Mouse (Mus musculus): ENCODE data around the gene Kcnab2. TPM values are rescaled to one million over a fixed set of nuclear protein-coding genes. Genes with fewer than 3 reads are reported as not detected.

Gene Kcnab2
- total RNA-seq (2021) (1 to 10 TPM; 2.3 to 3.5 TPM), polyA plus RNA-seq (2012; rRNA removed) (1.6 and 2.1 TPM in 2 replicates)
- long read RNA-seq = 0 reads

DNA sequence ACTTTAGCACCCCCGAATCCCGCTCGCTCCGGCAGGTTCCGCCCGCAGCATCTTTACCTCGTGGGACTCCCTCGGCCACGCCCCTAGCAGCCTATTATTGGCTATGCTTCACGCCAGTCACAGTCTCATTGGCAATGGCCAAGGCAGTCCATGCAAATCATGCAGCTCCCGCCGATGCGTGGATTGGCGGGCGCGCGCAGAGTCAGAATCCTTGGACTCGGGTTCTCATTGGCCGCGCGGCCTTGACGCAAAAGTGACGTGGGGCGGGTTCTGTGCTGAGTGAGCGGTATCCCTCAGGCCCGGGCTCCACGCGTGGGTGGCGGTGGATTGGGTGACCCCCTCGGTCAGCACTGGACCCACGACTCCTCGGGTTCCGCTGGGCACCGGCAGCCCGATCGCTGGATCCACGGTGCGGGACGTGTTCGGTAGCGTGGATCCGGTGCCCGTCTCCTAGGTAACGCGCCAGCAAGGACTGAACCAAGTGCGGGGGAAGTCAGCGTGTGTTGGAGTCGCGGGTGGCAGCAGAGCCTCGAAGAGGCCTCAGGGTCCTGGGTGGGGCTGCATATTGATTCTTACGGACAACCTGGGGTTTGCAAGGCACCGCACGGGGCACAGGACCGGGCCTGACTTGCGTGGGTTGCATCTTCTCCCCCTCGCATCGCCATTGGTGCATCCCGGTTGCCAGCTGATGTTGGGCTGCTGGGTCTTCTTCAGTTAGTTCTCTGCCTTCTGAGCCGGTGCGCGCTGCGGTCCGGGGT is at the start of gene Kcnab2:
Gene Kcnab2 (minus strand): TSS at position 406 of the 758 bp plus-strand sequence.
- TF ChIP-seq CTCF (IDR thresholded peaks at IDR 0.05) = no peak
- TF ChIP-seq EP300 (IDR thresholded peaks at IDR 0.05; ENCODE audit: insufficient read depth, low read depth, low read length) = no peak
- TF ChIP-seq POLR2A (IDR thresholded peaks at IDR 0.05; ENCODE audit: insufficient read depth, low read depth, low read length) = peak; percentile 37
- peaks cover 4% of the 10 kb centered on the region; the same call in 1 of the 2 replicates for H3K4me1 ChIP-seq (ENCODE audit: control insufficient read depth, insufficient read depth, low read length)
- WGBS = under 1% methylated on average over 63 of the region's 63 CpGs
- H3K79me2 ChIP-seq (replicated peaks; ENCODE audit: control insufficient read depth, insufficient read depth, low read length) = no peaks in the 10 kb centered on the region
- H3K36me3 ChIP-seq (ENCODE audit: control insufficient read depth, insufficient read depth, low read length) = no peaks in the 10 kb centered on the region
- peak; percentile 99 for DNase-seq
- intact Hi-C loops (cut with DNase I) = loop anchor here (5.0 kb wide), 1 partner anchor 150 kb away; the partner anchor contains the start of gene Rpl22
- H3K27me3 ChIP-seq (ENCODE audit: control insufficient read depth, insufficient read depth, low read length) = no peaks in the 10 kb centered on the region
- H3K27ac ChIP-seq = peak within 1 kb of the TSS; percentile 77
- H3K4me3 ChIP-seq = peak within 1 kb of the TSS; percentile 84
- peak within 1 kb of the TSS; percentile 74 for H3K9ac ChIP-seq (ENCODE audit: low read depth, low read length)

DNA sequence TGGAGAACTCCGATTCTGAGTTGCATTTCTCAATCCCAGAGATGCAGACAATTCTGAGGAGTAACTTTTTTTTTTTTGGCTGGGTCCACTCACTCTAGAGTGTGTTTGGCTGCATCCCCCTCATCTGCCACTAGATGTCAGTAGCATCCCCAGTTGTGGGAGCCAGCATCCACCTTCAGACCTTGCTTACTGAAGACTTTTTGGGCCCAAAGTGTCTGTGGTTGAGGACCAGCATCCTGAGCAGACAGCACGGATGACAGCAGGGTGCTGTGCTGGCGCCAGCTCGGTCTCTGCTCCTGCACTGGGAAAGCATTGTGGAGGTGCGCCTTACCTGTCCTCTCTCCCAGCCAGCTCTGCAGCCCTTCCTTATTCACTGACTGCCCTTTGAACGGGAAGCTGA is 42.4 kb upstream of the Kcnab2 start:
- H3K9ac ChIP-seq (ENCODE audit: low read depth, low read length) = no peak overlapping the region
- no peak overlapping the region for H3K27ac ChIP-seq
- intact Hi-C loops (cut with DNase I) = no loop called here
- peak; percentile 18 to 61 for DNase-seq
- H3K79me2 ChIP-seq (replicated peaks; ENCODE audit: control insufficient read depth, insufficient read depth, low read length) = no peaks in the 10 kb centered on the region
- no peaks in the 10 kb centered on the region for H3K27me3 ChIP-seq (ENCODE audit: control insufficient read depth, insufficient read depth, low read length)
- WGBS = 28% methylated on average over 6 of the region's 6 CpGs
- no peak overlapping the region for H3K4me3 ChIP-seq
- H3K36me3 ChIP-seq (ENCODE audit: control insufficient read depth, insufficient read depth, low read length) = no peaks in the 10 kb centered on the region
- TF ChIP-seq CTCF (IDR thresholded peaks at IDR 0.05) (peak; percentile 88), EP300 (IDR thresholded peaks at IDR 0.05; ENCODE audit: insufficient read depth, low read depth, low read length) (no peak)
- no peaks in the 10 kb centered on the region for H3K4me1 ChIP-seq (ENCODE audit: control insufficient read depth, insufficient read depth, low read length)

DNA sequence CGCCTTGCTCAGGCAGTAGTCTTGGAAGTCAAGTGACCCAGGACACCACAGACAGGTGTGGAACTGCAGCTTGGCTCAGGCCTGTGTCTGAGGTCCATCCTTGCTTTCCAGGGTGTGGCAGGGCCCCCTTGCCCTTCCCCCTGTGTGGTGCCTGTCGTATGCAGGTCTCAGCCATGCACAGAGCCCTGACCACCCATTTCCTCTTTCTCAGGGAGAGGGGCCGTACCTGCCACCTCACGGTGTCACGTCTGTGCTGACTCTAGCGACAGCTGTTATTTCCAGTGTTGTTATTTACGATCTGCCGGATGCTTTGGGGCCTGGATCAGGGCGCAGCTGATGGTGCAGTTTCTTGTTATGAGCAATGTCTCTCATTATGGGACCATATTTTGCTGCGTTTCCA is 41.4 kb upstream of the Kcnab2 start:
- Histone ChIP-seq H3K79me2 (replicated peaks; ENCODE audit: control insufficient read depth, insufficient read depth, low read length) (no peaks in the 10 kb centered on the region), H3K27me3 (ENCODE audit: control insufficient read depth, insufficient read depth, low read length) (no peaks in the 10 kb centered on the region), H3K9ac (ENCODE audit: low read depth, low read length) (no peak overlapping the region), H3K27ac (no peak overlapping the region), H3K36me3 (ENCODE audit: control insufficient read depth, insufficient read depth, low read length) (no peaks in the 10 kb centered on the region), H3K4me1 (ENCODE audit: control insufficient read depth, insufficient read depth, low read length) (no peaks in the 10 kb centered on the region), H3K4me3 (no peak overlapping the region)
- intact Hi-C loops (cut with DNase I) = no loop called here
- DNase-seq = no peak
- no peak for TF ChIP-seq EP300 (IDR thresholded peaks at IDR 0.05; ENCODE audit: insufficient read depth, low read depth, low read length)
- WGBS = 76% methylated on average over 10 of the region's 10 CpGs

DNA sequence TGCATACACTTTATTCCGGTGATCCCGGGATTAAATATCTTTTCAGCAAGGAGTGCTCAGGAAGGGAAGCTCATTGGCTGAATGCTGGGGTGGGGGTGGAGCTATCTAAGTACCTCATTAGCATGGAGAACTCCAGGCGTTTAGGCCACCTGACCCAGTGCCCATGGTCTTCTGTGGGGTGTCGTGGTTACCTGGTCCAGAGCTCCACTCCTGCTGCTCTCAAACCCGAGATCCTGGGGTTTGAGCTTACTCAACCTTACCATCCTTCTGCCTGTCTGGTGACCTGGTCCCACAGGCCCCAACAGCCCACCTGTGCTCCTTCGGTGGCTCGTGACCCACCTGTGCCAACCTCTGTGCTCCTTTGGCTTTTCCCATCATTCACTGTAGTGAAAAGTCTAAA is 37.2 kb upstream of the Kcnab2 start:
- no peak for DNase-seq
- H3K4me1 ChIP-seq (ENCODE audit: control insufficient read depth, insufficient read depth, low read length) = no peaks in the 10 kb centered on the region
- TF ChIP-seq POLR2A (IDR thresholded peaks at IDR 0.05; ENCODE audit: insufficient read depth, low read depth, low read length) (no peak), CTCF (IDR thresholded peaks at IDR 0.05) (no peak), EP300 (IDR thresholded peaks at IDR 0.05; ENCODE audit: insufficient read depth, low read depth, low read length) (no peak)
- H3K27me3 ChIP-seq (ENCODE audit: control insufficient read depth, insufficient read depth, low read length) = no peaks in the 10 kb centered on the region
- no peak overlapping the region for H3K27ac ChIP-seq
- 63% methylated on average over 7 of the region's 7 CpGs for WGBS
- H3K9ac ChIP-seq (ENCODE audit: low read depth, low read length) = no peak overlapping the region
- intact Hi-C loops (cut with DNase I) = no loop called here
- H3K4me3 ChIP-seq = no peak overlapping the region
- H3K79me2 ChIP-seq (replicated peaks; ENCODE audit: control insufficient read depth, insufficient read depth, low read length) = no peaks in the 10 kb centered on the region
- no peaks in the 10 kb centered on the region for H3K36me3 ChIP-seq (ENCODE audit: control insufficient read depth, insufficient read depth, low read length)

DNA sequence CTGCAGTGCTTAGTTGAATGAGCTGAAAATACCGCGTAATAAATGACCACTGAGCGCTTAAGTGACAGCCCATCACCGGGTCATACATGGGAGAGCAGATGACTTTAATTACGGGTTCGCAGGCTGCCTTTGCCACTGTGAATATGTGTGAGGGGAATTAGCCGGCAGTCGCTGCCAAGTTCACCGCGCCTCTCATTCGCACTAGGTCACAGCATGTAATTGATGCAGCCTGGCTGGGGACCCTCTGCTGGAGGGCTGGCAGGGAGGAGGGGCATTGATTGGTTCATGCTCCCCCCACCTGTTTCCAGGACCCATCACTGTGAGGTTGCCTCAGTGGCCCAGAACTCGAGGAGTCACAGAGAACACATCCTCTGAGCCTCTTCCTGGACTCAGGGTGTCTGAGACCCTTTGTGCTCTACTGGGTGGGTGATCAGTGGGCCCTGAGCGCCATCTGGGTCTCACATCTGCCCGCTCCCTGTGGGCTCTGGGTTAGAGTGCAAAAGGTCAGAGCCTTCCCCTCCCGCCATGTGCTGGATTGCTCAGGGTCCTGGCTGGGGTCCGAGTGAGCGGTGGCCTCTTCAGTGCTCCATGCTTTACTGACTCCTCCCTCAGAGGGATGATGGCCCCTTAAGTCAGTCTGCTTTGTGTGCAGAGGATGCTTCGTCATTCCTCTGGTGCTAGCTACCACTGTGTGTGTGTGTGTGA is 34.7 kb upstream of the Kcnab2 start:
- Histone ChIP-seq H3K79me2 (replicated peaks; ENCODE audit: control insufficient read depth, insufficient read depth, low read length) (no peaks in the 10 kb centered on the region), H3K27me3 (ENCODE audit: control insufficient read depth, insufficient read depth, low read length) (no peaks in the 10 kb centered on the region), H3K36me3 (ENCODE audit: control insufficient read depth, insufficient read depth, low read length) (no peaks in the 10 kb centered on the region), H3K27ac (no peak overlapping the region), H3K9ac (ENCODE audit: low read depth, low read length) (no peak overlapping the region), H3K4me3 (no peak overlapping the region), H3K4me1 (ENCODE audit: control insufficient read depth, insufficient read depth, low read length) (no peaks in the 10 kb centered on the region)
- TF ChIP-seq EP300 (IDR thresholded peaks at IDR 0.05; ENCODE audit: insufficient read depth, low read depth, low read length) (no peak), CTCF (IDR thresholded peaks at IDR 0.05) (no peak), POLR2A (IDR thresholded peaks at IDR 0.05; ENCODE audit: insufficient read depth, low read depth, low read length) (no peak)
- intact Hi-C loops (cut with DNase I) = no loop called here
- DNase-seq = no peak
- WGBS = 78% methylated on average over 18 of the region's 18 CpGs

DNA sequence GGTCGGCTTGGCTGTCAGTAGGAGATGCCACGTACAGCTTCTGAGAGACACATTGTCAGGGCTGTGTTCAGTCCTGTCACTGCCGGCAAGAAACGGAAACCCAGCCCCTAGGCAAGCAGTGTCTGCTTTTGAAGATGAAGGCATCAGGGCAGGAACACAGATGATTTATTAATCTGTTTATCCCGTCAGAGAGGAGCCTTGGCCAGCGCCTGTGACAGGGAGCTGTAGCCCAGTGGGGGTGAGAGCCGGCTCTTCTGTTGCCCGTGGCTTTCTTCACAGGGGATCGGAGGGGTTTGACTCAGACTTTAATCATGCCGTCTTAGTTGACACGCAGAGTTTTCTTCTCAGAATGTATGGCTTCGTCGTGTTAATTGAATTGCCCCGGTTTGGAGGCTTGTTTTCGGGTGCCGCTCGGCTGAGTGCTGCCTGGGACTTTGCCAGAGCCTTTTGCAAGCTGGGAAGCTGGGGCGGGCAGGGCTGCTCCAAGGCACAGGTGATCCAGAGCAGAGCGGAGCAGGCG is 16.7 kb upstream of the Kcnab2 start:
- Histone ChIP-seq H3K4me3 (no peak overlapping the region), H3K27ac (no peak overlapping the region), H3K36me3 (ENCODE audit: control insufficient read depth, insufficient read depth, low read length) (no peaks in the 10 kb centered on the region), H3K79me2 (replicated peaks; ENCODE audit: control insufficient read depth, insufficient read depth, low read length) (no peaks in the 10 kb centered on the region), H3K4me1 (ENCODE audit: control insufficient read depth, insufficient read depth, low read length) (no peaks in the 10 kb centered on the region), H3K9ac (ENCODE audit: low read depth, low read length) (no peak overlapping the region), H3K27me3 (ENCODE audit: control insufficient read depth, insufficient read depth, low read length) (no peaks in the 10 kb centered on the region)
- WGBS = 41% methylated on average over 20 of the region's 20 CpGs
- intact Hi-C loops (cut with DNase I) = loop anchor here (10.0 kb wide), 1 partner anchor 320 kb away; the partner anchor contains the start of gene Acot7
- TF ChIP-seq POLR2A (IDR thresholded peaks at IDR 0.05; ENCODE audit: insufficient read depth, low read depth, low read length) = no peak
- TF ChIP-seq CTCF (IDR thresholded peaks at IDR 0.05) = no peak
- TF ChIP-seq EP300 (IDR thresholded peaks at IDR 0.05; ENCODE audit: insufficient read depth, low read depth, low read length) = no peak
- DNase-seq = no peak
